Mouse (Mus musculus) kidney, embryonic 15.5 days (tissue): ENCODE measurements at regions not wholly inside any gene's neighbourhood (a gene's known extent, or its start where the extent isn't known, plus 50 kb on each side); places are given as distances from the start of the nearest gene placed in this dataset.

Source experiments
- ATAC-seq: fragments of 200-750 bp; cut with Nextera tagmentation; replicated peaks from 2 replicates; pipeline ENCODE4 v1.8.0; 2017; ENCODE audit warnings: moderate TSS enrichment; ENCODE audit not compliant: low FRiP score
- H3K27ac ChIP-seq: fragments of 300-500 bp; sonication (generic); 2 replicates; pipeline ENCODE4 v1.5.1; 2015; ENCODE audit warnings: mild to moderate bottlenecking, inconsistent platforms
- H3K27me3 ChIP-seq: fragments of 300-500 bp; sonication (generic); 2 replicates; pipeline ENCODE4 v1.6.1; 2015; ENCODE audit warnings: inconsistent platforms
- H3K36me3 ChIP-seq: fragments of 300-500 bp; sonication (generic); 2 replicates; pipeline ENCODE4 v1.6.1; 2015; ENCODE audit warnings: inconsistent platforms
- H3K4me1 ChIP-seq: fragments of 300-500 bp; sonication (generic); 2 replicates; pipeline ENCODE4 v1.6.1; 2015; ENCODE audit warnings: inconsistent platforms
- H3K4me2 ChIP-seq: fragments of 300-500 bp; sonication (generic); 2 replicates; pipeline ENCODE4 v1.6.1; 2015; ENCODE audit warnings: moderate library complexity, mild to moderate bottlenecking, inconsistent platforms
- H3K4me3 ChIP-seq: fragments of 300-500 bp; sonication (generic); replicated peaks from 2 replicates; pipeline ENCODE4 v1.5.1; 2015; ENCODE audit warnings: mild to moderate bottlenecking, inconsistent platforms
- H3K9ac ChIP-seq: fragments of 300-500 bp; sonication (generic); 2 replicates; pipeline ENCODE4 v1.6.1; 2015; ENCODE audit warnings: mild to moderate bottlenecking, inconsistent platforms
- H3K9me3 ChIP-seq: fragments of 300-500 bp; sonication (generic); replicated peaks from 2 replicates; pipeline ENCODE4 v1.6.1; 2016; ENCODE audit warnings: inconsistent platforms
- WGBS: fragments of 180-500 bp; shearing (Covaris S2); methylation state at CpG from one replicate; pipeline ENCODE4 v1.1.7; 2015; ENCODE audit warnings: mixed read lengths; 5-methylcytosine and 5-hydroxymethylcytosine counted together

DNA sequence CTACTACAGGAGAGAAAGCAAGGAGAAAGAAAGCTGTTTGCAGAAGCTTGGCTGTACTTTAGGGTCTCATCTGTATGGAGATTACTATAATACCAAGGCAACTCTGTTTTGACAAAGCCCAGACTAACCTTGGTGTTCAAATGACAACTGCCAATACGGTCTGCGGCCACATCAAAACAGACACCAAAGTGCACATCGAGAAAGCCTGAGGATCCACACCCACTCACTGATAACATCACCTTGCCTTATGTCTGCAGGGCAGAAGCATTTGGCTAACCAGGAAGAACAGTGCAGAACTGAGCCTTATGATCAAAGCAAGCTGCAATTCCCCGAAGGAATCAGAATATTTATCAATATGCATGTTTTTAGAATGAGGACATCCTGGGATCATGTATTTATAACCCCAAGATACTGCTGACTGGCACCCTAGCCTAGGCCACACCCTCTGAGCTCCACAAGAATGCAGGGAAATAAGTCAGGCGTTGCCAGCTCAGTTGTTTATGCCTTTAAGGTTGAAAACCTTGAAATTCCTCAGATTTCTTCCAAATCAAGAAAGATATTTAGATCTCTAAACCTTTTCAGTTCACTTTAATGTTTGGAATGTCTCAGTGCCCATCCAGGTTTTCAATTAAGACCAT is 154.9 kb upstream of the Agr3 start:
- no peak overlapping the region for H3K4me2 ChIP-seq
- WGBS, result 63% methylated on average over 5 of the region's 5 CpGs
- no peaks in the 10 kb centered on the region for H3K27me3 ChIP-seq
- H3K4me3 ChIP-seq, result no peak overlapping the region
- no peak overlapping the region for H3K27ac ChIP-seq
- H3K4me1 ChIP-seq, result 0 out of 2 replicates have a peak, but pooled peaks cover 3% of the 10 kb centered on the region
- no peak for ATAC-seq
- no peaks in the 10 kb centered on the region for H3K36me3 ChIP-seq
- H3K9ac ChIP-seq, result no peak overlapping the region
- H3K9me3 ChIP-seq, result no peaks in the 10 kb centered on the region

DNA sequence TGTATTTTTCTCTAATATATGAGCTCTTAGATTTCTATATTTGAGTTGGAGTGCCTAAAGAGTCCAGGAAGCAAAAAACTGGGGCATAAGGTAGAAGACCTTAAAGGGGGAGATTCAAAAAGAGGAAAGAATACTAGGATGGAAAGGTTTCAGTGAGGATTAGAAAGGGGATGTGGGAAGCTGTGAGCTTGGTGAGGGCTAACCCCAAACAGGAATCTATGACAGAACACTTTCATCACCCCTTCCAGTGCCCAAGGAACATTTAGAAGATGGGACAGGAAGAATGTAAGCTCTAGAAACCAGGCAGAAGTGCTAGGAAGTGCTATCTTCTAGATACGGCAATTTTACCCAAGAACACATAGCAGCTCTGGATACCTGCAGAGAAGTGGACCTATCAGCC is 166.5 kb upstream of the Agr3 start:
- Histone ChIP-seq H3K9ac (no peak overlapping the region), H3K9me3 (no peaks in the 10 kb centered on the region), H3K4me1 (no peaks in the 10 kb centered on the region), H3K27ac (no peak overlapping the region), H3K4me3 (no peak overlapping the region), H3K4me2 (no peak overlapping the region), H3K36me3 (no peaks in the 10 kb centered on the region), H3K27me3 (no peaks in the 10 kb centered on the region)
- WGBS, result 90% methylated on average over 1 of the region's 1 CpGs
- ATAC-seq, result no peak

DNA sequence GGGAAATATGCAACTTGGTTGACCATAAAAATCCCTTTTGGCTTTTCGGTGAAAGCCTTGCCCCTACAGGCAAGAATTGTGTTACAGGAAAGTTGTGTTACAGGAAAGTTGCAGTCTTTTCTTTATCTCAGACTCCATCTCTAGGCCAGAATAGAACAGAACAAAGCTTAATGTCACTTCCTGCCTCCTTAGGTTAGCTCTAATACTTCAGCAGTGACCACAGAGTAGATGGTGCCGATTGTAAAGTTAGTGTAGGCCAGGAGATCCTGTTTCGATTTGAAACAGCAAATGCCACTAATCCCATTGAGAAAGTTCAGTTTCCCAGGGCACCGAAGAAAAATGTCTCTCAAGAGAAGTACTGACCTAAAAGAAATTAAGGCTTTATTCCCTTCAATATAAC is 170.3 kb upstream of the Agr3 start:
- H3K4me2 ChIP-seq, result no peak overlapping the region
- H3K9me3 ChIP-seq, result 0 out of 2 replicates have a peak, but pooled peaks cover 3% of the 10 kb centered on the region
- no peaks in the 10 kb centered on the region for H3K36me3 ChIP-seq
- no peaks in the 10 kb centered on the region for H3K27me3 ChIP-seq
- H3K27ac ChIP-seq, result no peak overlapping the region
- H3K4me1 ChIP-seq, result no peaks in the 10 kb centered on the region
- WGBS, result 80% methylated on average over 4 of the region's 4 CpGs
- no peak overlapping the region for H3K9ac ChIP-seq
- no peak overlapping the region for H3K4me3 ChIP-seq
- ATAC-seq, result no peak

DNA sequence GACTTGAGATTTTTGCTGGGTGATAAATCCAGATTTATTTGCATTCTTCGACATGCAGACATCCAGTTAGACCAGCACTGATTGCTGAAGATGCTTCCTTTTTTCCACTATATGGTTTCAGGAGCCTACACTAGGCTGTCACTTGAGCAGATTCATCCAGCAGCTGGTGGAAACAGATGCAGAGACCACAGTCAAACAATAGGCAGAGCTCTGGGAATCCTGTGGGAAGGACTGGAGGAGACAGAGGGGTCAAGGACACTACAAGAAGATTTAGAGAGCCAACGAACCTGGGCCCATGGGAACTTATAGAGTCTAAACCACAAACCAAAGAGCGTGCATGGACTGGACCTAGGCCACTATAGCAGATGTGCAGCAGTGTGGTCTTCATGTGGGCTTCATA is 177.4 kb upstream of the Agr3 start:
- Histone ChIP-seq H3K27ac (no peak overlapping the region), H3K9ac (no peak overlapping the region), H3K9me3 (no peaks in the 10 kb centered on the region), H3K4me3 (no peak overlapping the region), H3K4me1 (no peaks in the 10 kb centered on the region), H3K27me3 (no peaks in the 10 kb centered on the region), H3K4me2 (no peak overlapping the region), H3K36me3 (no peaks in the 10 kb centered on the region)
- ATAC-seq, result no peak
- WGBS, result 55% methylated on average over 3 of the region's 3 CpGs

DNA sequence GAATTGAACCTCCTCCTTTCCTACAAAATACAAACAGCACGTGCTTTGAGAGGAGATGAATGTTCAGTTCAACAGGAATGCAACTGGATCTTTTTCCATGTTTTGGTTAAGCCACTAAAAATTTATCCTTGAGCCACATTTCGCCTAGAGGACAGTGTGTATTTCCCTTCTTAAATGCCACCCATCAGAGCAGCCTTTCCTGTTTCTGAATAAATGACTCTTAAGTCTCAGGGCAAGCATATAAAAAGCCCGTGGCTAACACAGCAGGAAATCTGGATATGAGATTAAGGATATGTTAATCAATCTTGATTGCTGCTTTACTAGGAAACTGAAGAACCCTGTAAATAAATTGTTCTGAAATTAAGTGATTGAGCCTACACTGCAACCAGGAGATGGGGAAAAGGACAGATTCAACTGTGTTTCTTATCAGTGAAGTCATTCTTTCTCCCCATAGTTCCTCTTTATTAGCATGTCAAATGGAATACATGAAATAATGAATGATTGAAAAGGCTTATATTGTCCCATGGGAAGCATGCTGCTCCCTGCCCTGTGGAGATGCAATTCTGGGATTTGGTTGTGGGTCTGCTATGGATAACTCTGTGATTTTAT is 178.6 kb upstream of the Agr3 start:
- H3K4me3 ChIP-seq, result no peak overlapping the region
- WGBS, result 33% methylated on average over 3 of the region's 3 CpGs
- no peaks in the 10 kb centered on the region for H3K27me3 ChIP-seq
- no peaks in the 10 kb centered on the region for H3K9me3 ChIP-seq
- H3K27ac ChIP-seq, result no peak overlapping the region
- no peaks in the 10 kb centered on the region for H3K4me1 ChIP-seq
- H3K4me2 ChIP-seq, result no peak overlapping the region
- H3K36me3 ChIP-seq, result no peaks in the 10 kb centered on the region
- no peak for ATAC-seq
- no peak overlapping the region for H3K9ac ChIP-seq

DNA sequence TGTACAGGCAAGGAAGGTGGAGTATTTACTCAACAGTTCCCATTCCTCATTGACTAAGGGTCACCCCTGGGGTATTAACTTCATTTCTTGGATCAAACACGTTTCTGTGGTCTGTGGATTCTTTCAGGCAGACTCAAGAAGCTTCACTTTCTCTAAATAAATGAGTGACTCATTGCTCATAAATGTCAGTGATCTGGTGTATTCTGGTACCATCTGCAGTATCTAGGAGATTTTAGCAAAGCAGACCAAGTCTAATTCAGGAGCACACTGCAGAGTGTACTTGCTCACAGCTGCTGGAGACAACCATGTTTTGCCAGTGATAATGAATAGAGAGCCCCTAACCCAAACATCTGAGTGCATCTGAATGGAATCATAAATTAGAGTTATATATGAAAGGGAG is 182.7 kb upstream of the Agr3 start:
- Histone ChIP-seq H3K4me3 (no peak overlapping the region), H3K36me3 (no peaks in the 10 kb centered on the region), H3K27me3 (no peaks in the 10 kb centered on the region), H3K27ac (no peak overlapping the region), H3K4me1 (no peaks in the 10 kb centered on the region), H3K9me3 (no peaks in the 10 kb centered on the region), H3K4me2 (no peak overlapping the region), H3K9ac (no peak overlapping the region)
- 55% methylated on average over 1 of the region's 1 CpGs for WGBS
- ATAC-seq, result no peak

DNA sequence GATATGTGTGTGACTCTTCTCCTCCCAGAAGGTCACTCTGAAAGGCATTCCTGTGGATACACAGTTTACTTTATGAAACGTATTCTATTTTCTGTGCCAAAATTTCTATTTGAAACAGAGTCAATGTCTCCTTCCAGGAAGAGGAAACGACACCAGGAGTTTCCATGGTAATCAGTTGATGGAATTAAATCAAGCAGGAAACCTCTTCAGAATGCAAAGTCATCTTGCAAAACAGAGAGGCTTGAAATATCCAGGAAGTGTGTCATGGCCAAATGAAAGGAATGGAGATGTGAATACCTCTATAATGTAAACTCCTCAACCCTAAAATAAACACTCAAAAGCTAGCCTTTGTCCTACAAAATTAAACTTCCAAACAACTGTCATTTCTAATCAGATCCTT is 189.0 kb upstream of the Agr3 start:
- no peak overlapping the region for H3K4me3 ChIP-seq
- 66% methylated on average over 2 of the region's 2 CpGs for WGBS
- ATAC-seq, result no peak
- no peak overlapping the region for H3K4me2 ChIP-seq
- no peaks in the 10 kb centered on the region for H3K9me3 ChIP-seq
- H3K27me3 ChIP-seq, result no peaks in the 10 kb centered on the region
- H3K36me3 ChIP-seq, result no peaks in the 10 kb centered on the region
- no peak overlapping the region for H3K9ac ChIP-seq
- H3K4me1 ChIP-seq, result no peaks in the 10 kb centered on the region
- no peak overlapping the region for H3K27ac ChIP-seq

DNA sequence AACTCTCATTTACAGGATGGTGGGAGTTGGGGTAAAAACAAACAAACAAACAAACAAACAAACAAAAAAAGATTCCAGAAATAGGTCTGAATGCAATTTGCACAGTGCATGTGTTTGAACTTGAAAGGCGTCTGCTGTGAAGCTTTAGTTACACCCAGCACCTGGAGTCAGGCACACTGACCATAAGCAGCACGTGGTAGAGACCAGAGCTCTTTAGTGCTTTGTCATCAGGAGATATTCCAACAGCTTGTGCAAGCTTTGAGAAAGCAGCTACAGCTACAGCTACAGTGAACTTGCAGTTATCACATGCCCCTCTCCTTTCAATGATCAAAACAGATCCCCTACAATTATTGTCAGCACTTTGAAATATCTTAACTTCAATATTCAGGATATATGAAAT is 190.4 kb upstream of the Agr3 start:
- ATAC-seq, result no peak
- Histone ChIP-seq H3K4me2 (no peak overlapping the region), H3K27me3 (no peaks in the 10 kb centered on the region), H3K4me3 (no peak overlapping the region), H3K4me1 (no peaks in the 10 kb centered on the region), H3K36me3 (no peaks in the 10 kb centered on the region), H3K9me3 (no peaks in the 10 kb centered on the region), H3K9ac (no peak overlapping the region), H3K27ac (no peak overlapping the region)
- WGBS, result 63% methylated on average over 2 of the region's 2 CpGs

DNA sequence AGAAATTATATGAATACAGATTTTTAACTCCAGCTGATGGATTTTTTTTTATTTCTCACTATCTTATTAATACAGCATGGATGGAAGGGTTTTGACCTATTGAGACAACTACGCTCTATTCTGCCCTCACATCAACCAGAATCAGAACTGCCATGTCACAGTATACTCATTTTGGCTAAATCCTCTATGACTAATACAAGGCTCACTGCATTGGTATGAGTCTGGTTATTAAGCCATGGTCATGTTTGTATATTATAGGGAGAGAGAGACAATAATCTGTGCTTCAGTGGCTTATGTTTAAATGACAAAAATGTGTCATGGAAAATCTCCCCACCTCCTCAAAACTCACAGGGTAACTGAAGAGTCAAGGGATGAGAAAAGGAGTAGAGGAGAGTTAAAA is 191.0 kb upstream of the Agr3 start:
- H3K27me3 ChIP-seq, result no peaks in the 10 kb centered on the region
- no peaks in the 10 kb centered on the region for H3K36me3 ChIP-seq
- no peak overlapping the region for H3K4me3 ChIP-seq
- 91% methylated on average over 1 of the region's 1 CpGs for WGBS
- no peak for ATAC-seq
- H3K4me1 ChIP-seq, result no peaks in the 10 kb centered on the region
- no peaks in the 10 kb centered on the region for H3K9me3 ChIP-seq
- no peak overlapping the region for H3K4me2 ChIP-seq
- H3K27ac ChIP-seq, result no peak overlapping the region
- no peak overlapping the region for H3K9ac ChIP-seq

DNA sequence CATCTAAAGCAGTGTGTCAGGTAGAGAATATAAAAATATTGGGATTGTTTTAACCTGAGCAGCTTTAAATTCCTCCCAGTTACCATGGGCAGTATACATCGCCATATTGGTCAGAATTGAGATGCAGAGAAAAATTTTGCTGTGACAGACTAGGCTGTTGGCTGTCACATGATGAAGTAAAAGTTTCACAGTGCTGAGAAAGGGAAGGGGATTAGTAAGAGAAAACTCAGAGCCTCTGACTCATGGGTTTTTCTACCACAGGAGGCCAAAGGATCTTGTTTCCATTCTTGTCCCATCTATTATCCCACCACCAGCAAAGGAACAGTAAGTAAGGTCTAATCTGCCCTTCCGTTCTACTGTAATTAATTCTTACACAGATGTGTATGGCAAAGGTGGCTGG is 191.8 kb upstream of the Agr3 start:
- Histone ChIP-seq H3K4me1 (no peaks in the 10 kb centered on the region), H3K36me3 (no peaks in the 10 kb centered on the region), H3K4me2 (no peak overlapping the region), H3K27me3 (no peaks in the 10 kb centered on the region), H3K4me3 (no peak overlapping the region), H3K9ac (no peak overlapping the region), H3K9me3 (no peaks in the 10 kb centered on the region), H3K27ac (no peak overlapping the region)
- ATAC-seq, result no peak
- 90% methylated on average over 2 of the region's 2 CpGs for WGBS

DNA sequence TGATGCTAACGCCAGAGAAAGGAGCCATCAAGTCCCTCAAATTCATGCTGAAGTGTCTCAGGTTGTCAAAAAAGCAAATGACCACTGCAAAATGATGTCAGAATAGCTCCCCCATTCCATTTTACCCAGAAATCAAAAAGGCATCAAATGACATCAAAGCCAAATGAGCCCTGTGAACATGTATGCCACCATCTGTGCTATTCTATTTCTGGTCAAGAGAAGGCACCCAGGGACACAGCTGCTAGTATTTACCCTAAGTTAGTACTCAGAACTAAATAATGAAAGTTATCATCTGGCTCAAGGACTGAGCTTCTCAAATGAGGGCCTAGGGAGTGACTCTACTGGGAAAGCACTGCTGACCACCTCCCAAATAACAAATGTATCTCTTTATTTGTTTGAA is 191.1 kb upstream of the Ahr start:
- Histone ChIP-seq H3K9me3 (no peaks in the 10 kb centered on the region), H3K27ac (no peak overlapping the region), H3K4me2 (no peak overlapping the region), H3K4me1 (no peaks in the 10 kb centered on the region), H3K27me3 (no peaks in the 10 kb centered on the region), H3K4me3 (no peak overlapping the region), H3K36me3 (no peaks in the 10 kb centered on the region), H3K9ac (no peak overlapping the region)
- WGBS, result 81% methylated on average over 1 of the region's 1 CpGs
- no peak for ATAC-seq

DNA sequence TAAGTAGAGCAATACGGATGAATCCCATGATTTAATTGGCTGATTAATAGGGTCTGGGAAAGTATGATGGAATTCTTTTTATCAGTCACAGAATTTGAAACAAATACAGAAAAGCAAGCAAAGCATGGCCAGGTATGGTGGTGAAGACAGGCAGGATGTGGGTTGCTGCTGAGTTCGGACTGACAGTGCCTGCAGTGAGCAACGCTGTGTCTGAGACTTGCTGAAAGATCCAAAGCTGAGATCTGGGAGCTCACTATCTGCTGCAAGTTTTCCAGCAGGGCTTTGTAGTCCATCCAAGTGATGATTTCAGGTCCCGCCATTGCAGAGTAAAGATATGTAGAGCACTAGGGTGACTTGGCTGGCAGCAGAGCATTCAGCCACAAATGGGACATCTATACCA is 189.3 kb upstream of the Ahr start:
- Histone ChIP-seq H3K4me3 (no peak overlapping the region), H3K9me3 (no peaks in the 10 kb centered on the region), H3K4me2 (no peak overlapping the region), H3K27ac (no peak overlapping the region), H3K4me1 (no peaks in the 10 kb centered on the region), H3K9ac (no peak overlapping the region), H3K27me3 (no peaks in the 10 kb centered on the region), H3K36me3 (no peaks in the 10 kb centered on the region)
- WGBS, result 87% methylated on average over 4 of the region's 4 CpGs
- ATAC-seq, result no peak

DNA sequence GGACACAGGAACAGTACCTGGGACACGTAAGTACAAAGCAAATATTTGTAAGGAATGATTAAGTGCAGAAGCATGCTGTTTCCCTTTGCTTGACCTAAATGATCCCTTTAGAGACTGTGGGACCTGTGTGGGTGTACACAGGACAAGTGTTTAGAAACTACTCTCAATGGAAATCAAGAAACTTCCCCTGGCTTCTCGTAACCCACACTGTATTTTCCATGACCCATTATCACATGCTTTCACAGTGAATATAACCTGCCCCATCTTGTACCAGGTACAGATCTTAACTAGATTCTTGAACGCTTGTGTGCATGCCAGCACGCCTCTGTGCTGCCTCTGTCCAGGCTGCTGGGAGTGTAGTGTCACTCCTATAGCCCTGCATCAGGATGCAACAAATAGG is 177.8 kb upstream of the Ahr start:
- Histone ChIP-seq H3K9me3 (no peaks in the 10 kb centered on the region), H3K9ac (no peak overlapping the region), H3K4me1 (no peaks in the 10 kb centered on the region), H3K27me3 (no peaks in the 10 kb centered on the region), H3K4me3 (no peak overlapping the region), H3K27ac (no peak overlapping the region), H3K36me3 (no peaks in the 10 kb centered on the region), H3K4me2 (no peak overlapping the region)
- no peak for ATAC-seq
- 77% methylated on average over 4 of the region's 4 CpGs for WGBS
